Mouse (Mus musculus) monocyte, adult 2 months (primary cell): ENCODE results near the gene Gm4871.
"Not testable (repeated sequence)": the region's sequence is repeated elsewhere in the genome, so short reads cannot be mapped to it uniquely, and the experiment has no call there.

Experiments
- DNase-seq, 2 experiments: peaks; one replicate each; pipeline ENCODE4 v3.0.0; 2022; ENCODE audit warnings: low spot score in 2 of 2, low read depth in 1 of 2

Gm4871 gene

GRCm38 (mm10) chr5:145032391-145032790 is at the start of gene Gm4871:
Gm4871 (minus strand) TSS chr5:145032754.
- not testable (repeated sequence) for DNase-seq

GRCm38 (mm10) chr5:145081866-145082613 is 49.5 kb upstream of the Gm4871 start:
- no peak for DNase-seq

GRCm38 (mm10) chr5:145075081-145075480 is 42.5 kb upstream of the Gm4871 start:
- no peak for DNase-seq

- DNase-seq: no peak
These were observed 38.8 kb upstream of the Gm4871 start for GRCm38 (mm10) chr5:145071342-145071741.

- DNase-seq: peak in 1 of 2 experiments; percentile 25
These were observed 37.2 kb upstream of the Gm4871 start for GRCm38 (mm10) chr5:145069707-145070106.

DNA sequence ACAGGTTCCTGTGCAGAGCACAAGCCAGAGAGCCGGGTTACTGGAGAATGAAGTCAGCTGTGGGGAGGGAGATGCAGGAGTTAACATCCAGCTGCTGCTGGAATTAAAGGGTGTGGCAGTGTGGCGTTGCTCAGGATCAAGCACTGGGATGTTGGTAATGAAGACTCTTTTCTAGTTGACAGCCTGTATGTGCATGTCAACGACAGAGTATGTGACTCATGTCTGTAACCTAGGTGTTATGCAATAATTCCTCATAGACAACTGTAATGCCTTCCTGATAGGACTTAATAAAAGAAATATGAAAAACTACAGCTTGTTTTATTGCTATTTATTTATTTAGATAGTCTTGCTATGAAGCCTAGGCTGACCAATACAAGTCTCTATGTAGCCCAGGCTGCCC is 36.3 kb upstream of the Gm4871 start:
- DNase-seq: no peak

GRCm38 (mm10) chr5:145064765-145065340 is 32.3 kb upstream of the Gm4871 start:
- no peak for DNase-seq

GRCm38 (mm10) chr5:145059524-145059923 is 27.0 kb upstream of the Gm4871 start:
- no peak for DNase-seq

GRCm38 (mm10) chr5:145058722-145059121 is 26.2 kb upstream of the Gm4871 start:
- DNase-seq: no peak

DNA sequence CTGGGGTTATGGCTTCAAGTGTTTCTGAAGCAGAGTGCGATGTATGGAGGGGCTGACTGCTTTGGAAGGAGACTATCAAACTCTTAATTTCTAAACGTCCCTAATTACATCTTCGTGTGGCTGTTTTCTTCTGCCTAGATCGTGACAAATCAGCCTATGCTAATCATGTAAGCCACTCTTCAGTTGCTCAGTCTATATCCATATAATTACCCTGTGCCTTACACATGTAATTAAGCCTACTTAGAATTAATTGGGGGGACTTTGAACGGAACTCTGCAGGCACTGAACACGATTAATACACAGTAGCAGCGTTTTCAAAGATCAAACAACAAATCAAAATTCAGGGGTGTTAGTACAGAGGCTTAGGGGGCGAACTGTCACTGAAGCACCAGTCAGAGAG is 25.4 kb upstream of the Gm4871 start:
- no peak for DNase-seq

DNA sequence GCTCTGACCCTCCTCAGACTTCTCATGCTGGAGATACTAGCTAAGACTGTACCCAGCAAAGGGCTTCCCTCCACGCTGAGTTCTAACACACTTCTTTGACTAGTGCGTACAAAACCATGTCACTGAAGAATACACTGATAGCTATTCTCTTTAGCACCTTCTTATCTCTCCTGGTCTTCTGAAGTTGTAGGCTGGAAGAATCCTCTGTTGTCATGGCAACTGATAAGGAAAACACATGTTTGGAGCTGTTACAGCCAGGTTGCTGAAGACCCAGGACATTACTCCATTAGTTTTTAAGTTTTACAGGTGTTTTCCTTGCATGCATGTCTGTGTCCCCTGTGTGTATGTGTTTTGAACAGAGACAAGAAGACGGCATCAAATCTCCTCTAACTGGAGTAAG is 21.6 kb upstream of the Gm4871 start:
- not testable (repeated sequence) for DNase-seq

DNA sequence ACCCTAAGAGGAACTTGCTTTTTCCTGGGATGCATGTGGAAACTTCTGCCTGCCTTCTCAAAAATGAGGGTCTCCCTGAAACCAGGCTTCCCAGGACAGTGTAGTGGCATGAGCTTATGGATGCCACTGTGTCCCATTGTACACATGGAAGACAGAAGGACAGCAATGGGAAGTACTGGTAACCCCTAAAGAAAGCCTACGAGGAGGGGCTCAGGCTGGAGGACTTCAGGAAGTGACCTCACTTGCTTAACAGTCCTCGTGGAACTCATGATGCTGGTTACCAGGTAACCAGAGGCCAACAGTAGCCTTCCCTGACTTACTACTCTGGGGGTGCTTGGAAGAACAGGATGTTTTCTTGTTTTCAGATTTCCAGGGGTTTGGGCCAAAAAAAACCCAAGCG is 10.1 kb upstream of the Gm4871 start, which contains the start of gene 1700018F24Rik:
TSS of gene 1700018F24Rik (plus strand) at position 301 of the 400 bp plus-strand sequence.
- not testable (repeated sequence) for DNase-seq

GRCm38 (mm10) chr5:145041628-145042027 is 9.1 kb upstream of the Gm4871 start:
- no peak for DNase-seq

DNA sequence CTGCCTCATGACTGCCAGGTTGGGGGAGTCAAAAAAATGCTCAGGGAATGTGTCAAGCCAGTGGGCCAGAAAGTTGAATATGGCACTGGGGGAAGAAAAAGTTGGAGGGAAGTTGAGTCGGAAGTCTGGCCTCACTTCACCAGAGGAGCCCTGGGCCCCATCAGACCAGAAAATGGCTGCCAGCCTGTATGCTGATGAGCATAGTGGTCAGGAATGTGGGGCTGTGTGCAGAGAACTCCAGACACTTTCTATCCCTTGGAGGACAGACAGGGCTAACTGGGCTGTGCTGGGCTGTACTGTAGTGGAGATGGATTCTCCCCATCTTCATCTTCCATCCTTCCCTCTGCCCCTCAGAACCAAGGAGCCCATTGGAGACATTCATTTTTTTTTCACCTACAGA is 2.1 kb downstream of the Gm4871 start:
- DNase-seq: not testable (repeated sequence)

DNA sequence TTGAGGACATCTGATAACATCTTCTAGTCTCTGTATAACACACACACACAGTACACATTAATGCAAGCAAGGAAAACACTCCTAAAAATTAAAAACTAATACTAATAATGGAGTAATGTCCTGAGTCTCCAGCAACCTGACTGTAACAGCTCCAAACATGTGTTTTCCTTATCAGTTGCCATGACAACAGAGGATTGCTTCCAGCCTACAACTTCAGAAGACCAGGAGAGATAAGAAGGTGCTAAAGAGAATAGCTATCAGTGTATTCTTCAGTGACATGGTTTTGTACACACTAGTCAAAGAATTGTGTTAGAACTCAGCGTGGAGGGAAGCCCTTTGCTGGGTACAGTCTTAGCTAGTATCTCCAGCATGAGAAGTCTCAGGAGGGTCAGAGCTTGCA is 11.8 kb downstream of the Gm4871 start:
- not testable (repeated sequence) for DNase-seq

DNA sequence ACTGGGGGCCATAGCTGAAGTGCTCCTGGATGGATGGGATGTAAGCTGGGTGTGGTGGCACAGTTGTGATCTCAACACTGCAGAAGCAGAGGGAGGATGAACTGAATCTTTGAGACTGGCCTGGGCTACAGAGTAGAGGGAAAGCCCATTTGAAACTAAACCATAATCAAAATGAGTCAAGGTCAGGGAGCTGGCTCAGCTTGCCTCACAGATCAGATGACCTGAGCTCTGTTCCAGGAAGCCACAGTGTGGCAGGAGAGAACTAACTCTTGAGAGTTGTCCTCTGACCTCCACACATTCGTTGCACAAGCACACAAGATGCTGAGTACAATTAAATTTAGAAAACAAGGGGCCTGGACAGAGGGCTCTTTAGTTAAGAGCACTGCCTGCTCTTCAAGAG is 12.3 kb downstream of the Gm4871 start:
- DNase-seq: not testable (repeated sequence)

GRCm38 (mm10) chr5:145016761-145017160 is 15.8 kb downstream of the Gm4871 start:
- DNase-seq: not testable (repeated sequence)

- no peak for DNase-seq
These were observed 18.3 kb downstream of the Gm4871 start for GRCm38 (mm10) chr5:145014278-145014677.

DNA sequence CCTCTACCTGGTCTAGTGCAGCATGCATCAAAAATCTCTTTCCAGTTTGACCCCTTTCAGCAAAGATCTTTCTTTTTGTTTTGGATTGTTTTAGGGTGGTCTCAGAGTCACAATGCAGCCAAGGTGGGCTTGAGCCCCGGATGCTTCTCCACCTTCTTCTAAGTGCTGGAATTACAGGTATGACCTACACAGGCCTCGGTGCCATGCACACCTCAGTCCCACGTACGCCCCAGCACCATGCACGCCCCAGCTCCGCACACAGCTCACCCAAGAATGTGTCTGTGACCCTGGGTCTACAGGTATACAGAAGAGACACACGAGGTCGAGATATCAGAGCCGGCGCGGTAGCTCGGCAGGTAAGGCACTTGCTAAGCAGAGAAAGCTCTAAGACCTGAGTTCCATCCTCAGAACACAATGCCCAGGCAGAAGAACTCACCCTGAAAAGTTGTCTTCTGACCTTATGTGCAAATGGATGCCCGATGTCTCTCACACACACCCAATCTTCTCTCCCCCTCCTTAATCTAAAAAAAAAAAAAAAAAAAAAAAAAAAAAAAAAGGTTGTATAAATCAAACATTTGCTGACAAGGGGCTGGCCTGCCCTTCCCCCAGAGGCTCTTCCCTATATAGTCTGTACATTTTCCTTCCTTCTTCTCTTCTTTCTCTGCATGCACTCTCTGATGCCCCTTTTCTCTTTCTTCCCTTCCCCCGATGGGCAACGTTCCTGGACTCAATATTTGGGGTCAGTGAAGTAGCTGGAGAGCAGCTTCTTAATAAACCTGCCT is 23.5 kb downstream of the Gm4871 start:
- DNase-seq: no peak

DNA sequence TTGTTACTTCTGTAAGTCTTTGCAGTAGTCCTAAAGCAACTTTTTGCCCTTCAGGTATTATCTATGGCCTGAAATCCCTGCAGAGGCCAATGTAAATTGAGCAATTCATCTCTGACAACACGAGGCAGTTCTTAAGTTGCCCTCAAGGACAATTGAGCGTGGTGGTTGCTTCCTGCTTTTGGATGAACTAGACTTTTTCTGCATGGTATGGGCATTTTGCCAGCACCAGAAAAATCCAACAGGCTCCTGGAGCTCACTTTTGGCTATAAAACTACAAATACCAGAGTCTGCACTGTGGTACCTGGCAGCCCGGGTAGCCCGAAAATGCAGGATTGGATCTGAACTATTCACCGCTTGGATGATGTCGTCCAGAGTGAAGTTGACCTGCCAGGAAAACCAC is 27.0 kb downstream of the Gm4871 start:
- no peak for DNase-seq

GRCm38 (mm10) chr5:145004495-145004894 is 28.1 kb downstream of the Gm4871 start:
- no peak for DNase-seq

GRCm38 (mm10) chr5:145003362-145003761 is 29.2 kb downstream of the Gm4871 start:
- no peak for DNase-seq
